Mouse (Mus musculus): ENCODE measurements at regions not wholly inside any gene's neighbourhood (a gene's known extent, or its start where the extent isn't known, plus 50 kb on each side); places are given as distances from the start of the nearest gene placed in this dataset.
A peak's percentile ranks its signal among the peaks of the same experiment; 100 is the strongest.

DNA sequence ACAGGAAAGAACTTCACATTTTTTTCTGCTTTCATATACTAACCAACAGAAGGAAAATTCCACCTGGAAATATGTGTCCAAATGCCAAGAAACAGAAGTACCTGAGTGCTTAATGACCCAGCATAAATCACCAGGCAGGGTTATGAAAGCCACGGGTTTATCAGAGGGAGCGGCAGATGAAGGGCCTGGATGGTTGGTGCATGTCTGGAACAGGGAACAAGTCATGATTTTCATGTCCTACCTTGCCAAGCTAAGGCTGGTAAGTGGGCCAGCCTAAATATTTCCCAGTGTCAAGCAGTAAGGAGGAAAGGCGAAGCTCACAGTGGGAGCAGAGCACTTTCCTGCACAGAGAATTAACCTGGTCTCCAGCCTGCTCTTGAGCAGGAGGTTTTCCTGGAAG lies 132.3 kb upstream of the Foxq1 start:
- H3K4me2 ChIP-seq (ENCODE audit: low read depth), result no peak overlapping the region
- H3K36me3 ChIP-seq (ENCODE audit: control insufficient read depth, insufficient read depth), result no peaks in the 10 kb centered on the region
- H3K4me3 ChIP-seq, result no peak overlapping the region
- TF ChIP-seq TCF3 (IDR thresholded peaks at IDR 0.05; ENCODE audit: insufficient read length, low read depth), result no peak
- H3ac ChIP-seq (ENCODE audit: control insufficient read depth, insufficient read length), result no peak overlapping the region
- no peaks in the 10 kb centered on the region for H3K27me3 ChIP-seq (ENCODE audit: control insufficient read depth, insufficient read depth, insufficient read length)
- no peaks in the 10 kb centered on the region for H3K79me2 ChIP-seq (ENCODE audit: control insufficient read depth, insufficient read depth)

DNA sequence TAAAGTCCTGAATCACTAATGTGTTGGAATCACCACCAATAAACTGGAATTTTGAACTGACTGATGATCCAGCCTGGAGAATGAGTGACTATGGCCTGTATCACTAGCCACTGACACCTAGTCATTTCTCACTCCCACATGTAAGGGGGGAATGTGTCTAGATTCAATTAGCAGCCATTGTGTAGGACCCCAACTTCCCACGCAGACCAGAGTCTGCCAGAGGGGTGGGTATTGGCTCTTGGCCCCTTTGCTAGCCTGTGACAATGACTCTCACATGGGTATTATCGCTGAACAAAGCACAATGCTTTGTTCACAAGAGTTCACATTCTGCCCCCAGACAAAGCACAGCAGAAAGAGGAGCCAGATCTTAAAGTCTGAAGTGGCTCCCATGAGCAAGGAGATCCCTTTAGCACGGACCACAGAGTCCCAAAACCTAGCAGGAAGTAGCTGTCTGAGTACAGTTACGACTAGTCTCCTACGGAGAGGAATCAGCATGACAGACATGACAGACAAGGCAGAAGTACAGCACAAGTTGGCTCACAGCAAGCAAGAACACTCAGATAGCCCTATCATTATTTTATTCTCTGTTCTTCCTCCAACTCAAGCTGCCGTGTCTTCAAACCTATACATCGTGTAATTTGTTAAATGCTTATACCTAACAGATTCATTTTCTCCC lies 130.0 kb upstream of the Foxq1 start:
- Histone ChIP-seq H3K79me2 (ENCODE audit: control insufficient read depth, insufficient read depth) (no peaks in the 10 kb centered on the region), H3K4me3 (no peak overlapping the region), H3ac (ENCODE audit: control insufficient read depth, insufficient read length) (no peak overlapping the region), H3K4me2 (ENCODE audit: low read depth) (no peak overlapping the region), H3K27me3 (ENCODE audit: control insufficient read depth, insufficient read depth, insufficient read length) (no peaks in the 10 kb centered on the region), H3K36me3 (ENCODE audit: control insufficient read depth, insufficient read depth) (no peaks in the 10 kb centered on the region)
- TF ChIP-seq MYOD1 (IDR thresholded peaks at IDR 0.05; ENCODE audit: control insufficient read depth in 1 of 3, insufficient read length in 2 of 3, low read depth in 2 of 3), result no peak
- TF ChIP-seq POLR2AphosphoS2 (IDR thresholded peaks at IDR 0.05; ENCODE audit: insufficient read length, low read depth), result no peak
- no peak for TF ChIP-seq REST (IDR thresholded peaks at IDR 0.05; ENCODE audit: insufficient read depth, insufficient read length)
- no peak for TF ChIP-seq MYOG (IDR thresholded peaks at IDR 0.05; ENCODE audit: control insufficient read depth in 1 of 3, insufficient read depth in 1 of 3, insufficient read length in 2 of 3, low read depth in 2 of 3)
- no peak for TF ChIP-seq TCF12 (IDR thresholded peaks at IDR 0.05; ENCODE audit: insufficient read depth, poor library complexity, severe bottlenecking)
- TF ChIP-seq USF1 (IDR thresholded peaks at IDR 0.05; ENCODE audit: low read depth), result no peak
- TF ChIP-seq POLR2A (IDR thresholded peaks at IDR 0.05; ENCODE audit: insufficient read length, low read depth), result no peak
- TF ChIP-seq TCF3 (IDR thresholded peaks at IDR 0.05; ENCODE audit: insufficient read length, low read depth), result no peak
- no peak for TF ChIP-seq MAX (IDR thresholded peaks at IDR 0.05; ENCODE audit: low read depth)
- no peak for TF ChIP-seq CEBPB (IDR thresholded peaks at IDR 0.05; ENCODE audit: insufficient read depth, poor library complexity, severe bottlenecking)
- TF ChIP-seq SRF (IDR thresholded peaks at IDR 0.05; ENCODE audit: control insufficient read depth, insufficient read length, low read depth), result no peak

GRCm38 (mm10) chr13:31436434-31436833 lies 119.5 kb upstream of the Foxq1 start:
- no peaks in the 10 kb centered on the region for H3K27me3 ChIP-seq (ENCODE audit: control insufficient read depth, insufficient read depth, insufficient read length)
- no peak for TF ChIP-seq POLR2A (IDR thresholded peaks at IDR 0.05; ENCODE audit: insufficient read length, low read depth)
- no peak for TF ChIP-seq USF1 (IDR thresholded peaks at IDR 0.05; ENCODE audit: low read depth)
- TF ChIP-seq REST (IDR thresholded peaks at IDR 0.05; ENCODE audit: insufficient read depth, insufficient read length), result no peak
- no peaks in the 10 kb centered on the region for H3K36me3 ChIP-seq (ENCODE audit: control insufficient read depth, insufficient read depth)
- no peak overlapping the region for H3ac ChIP-seq (ENCODE audit: control insufficient read depth, insufficient read length)
- no peak overlapping the region for H3K4me3 ChIP-seq
- H3K79me2 ChIP-seq (ENCODE audit: control insufficient read depth, insufficient read depth), result no peaks in the 10 kb centered on the region
- no peak overlapping the region for H3K4me2 ChIP-seq (ENCODE audit: low read depth)

DNA sequence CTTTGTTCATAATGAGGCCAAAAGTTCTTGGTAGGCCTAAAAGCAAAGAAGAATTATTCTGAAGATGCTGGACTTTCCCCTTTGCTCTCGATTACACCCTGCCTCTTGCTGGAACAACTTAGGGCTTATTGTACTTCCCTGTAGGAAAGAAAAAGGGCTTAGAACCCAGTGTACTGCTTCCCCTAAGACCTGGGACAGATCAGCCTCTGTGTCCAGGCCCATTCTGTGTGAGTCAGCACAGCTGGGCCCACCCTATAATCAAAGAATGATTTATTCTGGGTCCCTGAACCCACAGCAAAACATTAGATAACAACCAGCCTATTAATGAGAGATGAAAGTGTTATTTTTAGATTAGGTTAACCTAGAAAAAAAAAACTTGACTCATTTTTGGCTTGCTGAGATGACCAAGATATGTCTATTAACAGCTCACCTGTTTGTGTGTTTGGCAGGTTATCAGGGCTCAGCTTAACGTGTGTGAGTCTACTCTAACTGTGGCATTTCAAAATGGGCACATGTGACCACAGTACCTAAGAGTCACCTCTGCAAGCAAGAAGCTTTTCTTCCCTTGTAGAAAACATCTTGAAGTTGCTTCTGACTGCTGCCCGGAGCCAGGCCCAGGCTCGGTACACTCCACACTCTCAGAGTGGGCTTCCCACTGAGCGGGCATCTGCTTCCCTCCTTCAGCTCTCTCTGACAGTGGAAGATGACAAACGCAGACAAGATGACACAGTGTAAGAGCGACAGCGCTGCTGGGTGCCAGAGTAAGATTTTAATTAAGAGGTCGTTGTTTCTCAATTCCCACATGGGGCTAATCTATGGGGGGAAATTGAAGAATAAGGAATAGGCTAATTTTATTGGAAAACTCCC lies 115.9 kb upstream of the Foxq1 start:
- Histone ChIP-seq H3ac (ENCODE audit: control insufficient read depth, insufficient read length) (no peak overlapping the region), H3K4me3 (no peak overlapping the region), H3K36me3 (ENCODE audit: control insufficient read depth, insufficient read depth) (no peaks in the 10 kb centered on the region), H3K79me2 (ENCODE audit: control insufficient read depth, insufficient read depth) (no peaks in the 10 kb centered on the region), H3K27me3 (ENCODE audit: control insufficient read depth, insufficient read depth, insufficient read length) (no peaks in the 10 kb centered on the region), H3K4me2 (ENCODE audit: low read depth) (no peak overlapping the region)
- peak; percentile 31 for TF ChIP-seq USF1 (IDR thresholded peaks at IDR 0.05; ENCODE audit: low read depth)
- TF ChIP-seq TCF3 (IDR thresholded peaks at IDR 0.05; ENCODE audit: insufficient read length, low read depth), result no peak

DNA sequence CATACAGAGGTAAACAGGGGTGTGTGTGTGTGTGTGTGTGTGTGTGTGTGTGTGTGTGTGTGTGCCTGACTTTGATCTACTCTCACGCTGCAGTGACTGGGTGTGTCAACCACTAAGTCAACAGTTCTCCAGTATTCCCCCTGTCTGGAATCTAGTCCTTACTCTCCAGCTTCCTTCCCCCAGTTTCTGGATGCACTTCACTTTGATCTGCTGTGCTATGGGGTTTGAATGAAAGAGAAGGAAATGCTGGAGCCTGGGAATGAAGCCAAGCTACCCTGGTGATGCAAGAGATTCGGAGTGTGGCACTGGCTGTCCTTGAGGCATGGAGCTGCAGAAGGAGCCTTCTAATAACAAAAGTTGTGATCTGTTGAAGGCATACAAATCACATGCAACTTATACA lies 97.1 kb upstream of the Foxq1 start:
- Histone ChIP-seq H3K27me3 (ENCODE audit: control insufficient read depth, insufficient read depth, insufficient read length) (no peaks in the 10 kb centered on the region), H3K4me3 (no peak overlapping the region), H3ac (ENCODE audit: control insufficient read depth, insufficient read length) (no peak overlapping the region), H3K4me2 (ENCODE audit: low read depth) (no peak overlapping the region), H3K79me2 (ENCODE audit: control insufficient read depth, insufficient read depth) (no peaks in the 10 kb centered on the region), H3K36me3 (ENCODE audit: control insufficient read depth, insufficient read depth) (no peaks in the 10 kb centered on the region)
- no peak for TF ChIP-seq MAX (IDR thresholded peaks at IDR 0.05; ENCODE audit: low read depth)
- peak; percentile 71; the same call in 1 of the 2 replicates for TF ChIP-seq CEBPB (IDR thresholded peaks at IDR 0.05; ENCODE audit: insufficient read depth, poor library complexity, severe bottlenecking)

DNA sequence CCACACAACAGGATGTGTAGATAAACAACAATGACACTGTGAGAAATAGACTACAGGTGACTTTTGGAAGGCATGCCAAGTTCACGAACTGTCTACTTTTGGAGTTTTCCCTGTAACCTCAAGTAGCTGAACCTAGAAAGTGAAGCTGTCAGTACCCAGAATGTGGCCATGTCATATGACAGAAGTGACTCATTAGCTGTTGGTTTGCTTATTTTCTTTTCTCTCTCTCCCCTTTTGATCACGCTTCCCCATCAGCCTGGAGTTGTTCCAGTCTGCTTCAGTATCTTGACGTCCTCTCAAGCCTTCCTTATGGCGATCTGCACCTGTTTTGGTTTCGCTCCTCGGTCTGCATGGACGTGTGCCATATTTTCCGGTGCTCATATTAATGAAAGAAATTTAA lies 90.8 kb upstream of the Foxq1 start:
- Histone ChIP-seq H3K27me3 (ENCODE audit: control insufficient read depth, insufficient read depth, insufficient read length) (no peaks in the 10 kb centered on the region), H3K79me2 (ENCODE audit: control insufficient read depth, insufficient read depth) (no peaks in the 10 kb centered on the region), H3K4me2 (ENCODE audit: low read depth) (peak overlapping the region; percentile 5), H3K4me3 (no peak overlapping the region), H3K36me3 (ENCODE audit: control insufficient read depth, insufficient read depth) (no peaks in the 10 kb centered on the region), H3ac (ENCODE audit: control insufficient read depth, insufficient read length) (no peak overlapping the region)
- no peak for TF ChIP-seq TCF3 (IDR thresholded peaks at IDR 0.05; ENCODE audit: insufficient read length, low read depth)
- no peak for TF ChIP-seq TCF12 (IDR thresholded peaks at IDR 0.05; ENCODE audit: insufficient read depth, poor library complexity, severe bottlenecking)
- TF ChIP-seq USF1 (IDR thresholded peaks at IDR 0.05; ENCODE audit: low read depth), result peak; percentile 53

All from myocyte (in vitro differentiated cells).